28 mouse cellular contexts compared by ENCODE assay signal in the genomic region with DNA sequence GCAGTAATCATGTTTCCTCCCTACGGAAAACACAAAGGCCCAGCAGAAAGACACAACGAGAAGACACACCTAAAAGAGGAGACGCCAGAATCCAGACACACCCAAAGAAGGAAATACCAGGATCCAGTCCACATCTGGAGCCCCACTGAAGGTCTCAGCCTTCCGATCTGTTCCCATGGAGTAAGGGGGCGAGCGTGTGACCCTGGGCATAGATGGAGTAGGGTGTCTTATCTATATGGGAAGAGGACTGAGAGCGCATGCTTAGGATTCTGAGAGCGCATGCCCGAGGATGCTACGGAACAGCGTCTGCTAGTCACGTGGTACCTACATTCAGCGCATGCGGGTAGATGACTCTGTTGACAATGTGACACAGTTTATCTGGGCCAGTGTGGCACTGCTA. TPM values are rescaled to one million over a fixed set of nuclear protein-coding genes. Genes with fewer than 3 reads are reported as not detected.
DNase-seq lines count a peak whose midpoint lies in the region; ATAC-seq and TF ChIP-seq lines count a peak whose summit lies in the region.
"Had no signal": no experiment of that assay in that cellular context is flagged by ENCODE, and none has a peak within 500 bp of the region (broad histone marks: within the 10 kb centered on the region; RNA-seq: fewer than 3 reads in every experiment).

No protein-coding gene starts in this region.

- no peaks in the 10 kb centered on the region for H3K36me3 ChIP-seq in hindbrain, embryonic 15.5 days
- no peaks in the 10 kb centered on the region for H3K36me3 ChIP-seq in hindbrain, embryonic 11.5 days (ENCODE audit: control insufficient read depth, insufficient read depth, low read length)
- H3K36me3 ChIP-seq in E14TG2a.4 (ENCODE audit: insufficient read depth, low read length): peaks cover 12% of the 10 kb centered on the region
- H3K36me3 ChIP-seq in ES-E14 (ENCODE audit: control insufficient read depth, insufficient read depth, low read length, poor library complexity, severe bottlenecking): no peaks in the 10 kb centered on the region
- H3K36me3 ChIP-seq: forebrain, embryonic 10.5 days; G1E; heart, embryonic 10.5 days; heart, embryonic 13.5 days; hindbrain, embryonic 13.5 days had no signal

- no peak for DNase-seq in hindbrain, embryonic 11.5 days (ENCODE audit: low spot score)
- DNase-seq in ES-E14 (ENCODE audit: low read depth, low spot score) (peak; percentile 29), MN1 (ENCODE audit: low spot score) (peak; percentile 36)
- no peak for DNase-seq in lung, postnatal 36 days
- DNase-seq in left cerebral cortex, postnatal 25 days (ENCODE audit: low spot score in 2 of 2): no peak
- no peak for DNase-seq in frontal cortex, postnatal 36 days (ENCODE audit: low spot score in 2 of 2)
- DNase-seq: adrenal gland, adult 8-10 months; adrenal gland, postnatal 25 days; cerebellum, adult 11-12 months; cerebellum, adult 8-10 months; cerebellum, postnatal 10 days; gastrocnemius, postnatal 36 days; heart, adult 2 months; kidney, adult 2 months had no signal

- H3K4me1 ChIP-seq in hindbrain, embryonic 15.5 days (replicated peaks): peaks cover 7% of the 10 kb centered on the region; the same call in 1 of the 2 replicates
- peaks cover 3% of the 10 kb centered on the region for H3K4me1 ChIP-seq in hindbrain, embryonic 11.5 days (replicated peaks; ENCODE audit: control insufficient read depth, insufficient read depth, low read length)
- H3K4me1 ChIP-seq in E14TG2a.4 (replicated peaks; ENCODE audit: low read depth, low read length) (peaks cover 66% of the 10 kb centered on the region), ES-E14 (ENCODE audit: control insufficient read depth in 2 of 2, insufficient read depth in 2 of 2, low read length in 2 of 2, poor library complexity in 1 of 2) (peaks cover 0 to 10% of the 10 kb centered on the region in 2 experiments; a peak in 2 of 4 replicates)

- ATAC-seq in hindbrain, embryonic 15.5 days (ENCODE audit: low FRiP score, low read depth): 0 out of 2 replicates have a peak, but pooled peaks have one; percentile 38
- no peak for ATAC-seq in hindbrain, embryonic 11.5 days (ENCODE audit: low FRiP score)
- ATAC-seq: activated CD4-positive, CD25-positive, alpha-beta regulatory T cell, adult 4 months; forebrain, embryonic 13.5 days; forebrain, embryonic 16.5 days; hindbrain, postnatal 0 days; inflammation-experienced regulatory T-cells, adult 6 months; intestine, embryonic 16.5 days; Patski had no signal

- H3K27me3 ChIP-seq in hindbrain, embryonic 15.5 days: no peaks in the 10 kb centered on the region
- H3K27me3 ChIP-seq in hindbrain, embryonic 11.5 days (ENCODE audit: control insufficient read depth, insufficient read depth, low read length): no peaks in the 10 kb centered on the region
- H3K27me3 ChIP-seq in E14TG2a.4 (ENCODE audit: insufficient read depth, low read length): no peaks in the 10 kb centered on the region
- H3K27me3 ChIP-seq: forebrain, embryonic 13.5 days; heart, embryonic 13.5 days had no signal

- no peak for TF ChIP-seq CTCF in E14TG2a.4 (conservative IDR thresholded peaks at IDR 0.05; ENCODE audit: low read length)

- H3K27ac ChIP-seq in hindbrain, embryonic 15.5 days (replicated peaks): no peak overlapping the region
- H3K27ac ChIP-seq in hindbrain, embryonic 11.5 days (ENCODE audit: low read depth, low read length): no peak overlapping the region
- H3K27ac ChIP-seq in ES-E14 (ENCODE audit: insufficient read depth, low read depth, low read length, poor library complexity, severe bottlenecking): peak overlapping the region; percentile 57; the same call in 1 of the 2 replicates
- H3K27ac ChIP-seq: forebrain, embryonic 10.5 days; forebrain, embryonic 13.5 days; heart, adult 2 months; heart, embryonic 10.5 days; heart, embryonic 13.5 days; hindbrain, embryonic 13.5 days; hindbrain, postnatal 0 days had no signal

- H3K9ac ChIP-seq in hindbrain, embryonic 15.5 days: no peak overlapping the region
- H3K9ac ChIP-seq in hindbrain, embryonic 11.5 days (ENCODE audit: low read depth, low read length): no peak overlapping the region
- H3K9ac ChIP-seq in ES-E14 (ENCODE audit: insufficient read depth, low read depth, low read length, poor library complexity, severe bottlenecking): peak overlapping the region; percentile 47; the same call in 1 of the 2 replicates
- H3K9ac ChIP-seq: forebrain, embryonic 13.5 days; heart, embryonic 13.5 days; hindbrain, embryonic 13.5 days had no signal

- H3K4me2 ChIP-seq in hindbrain, embryonic 15.5 days: no peak overlapping the region
- H3K4me2 ChIP-seq in hindbrain, embryonic 11.5 days (replicated peaks; ENCODE audit: low read depth, low read length): no peak overlapping the region
- H3K4me2 ChIP-seq: forebrain, embryonic 13.5 days; heart, embryonic 13.5 days; hindbrain, embryonic 13.5 days had no signal

- in situ Hi-C loops in ES-E14 (cut with MboI; ENCODE audit: low sequenced_read_pairs in 2 of 2, unreplicated experiment in 2 of 2): no loop called here

- H3K4me3 ChIP-seq in hindbrain, embryonic 15.5 days: no peak overlapping the region
- no peak overlapping the region for H3K4me3 ChIP-seq in hindbrain, embryonic 11.5 days (ENCODE audit: low read depth, low read length)
- H3K4me3 ChIP-seq in E14TG2a.4 (replicated peaks; ENCODE audit: low read length) (peak overlapping the region; percentile 85), ES-E14 (ENCODE audit: insufficient read depth in 1 of 2, low read depth in 1 of 2, low read length in 2 of 2, poor library complexity in 1 of 2, severe bottlenecking in 1 of 2) (peak overlapping the region; percentile 48 to 64)
- H3K4me3 ChIP-seq: forebrain, embryonic 10.5 days; forebrain, embryonic 13.5 days; heart, adult 2 months; heart, embryonic 10.5 days; heart, embryonic 13.5 days; hindbrain, embryonic 13.5 days had no signal

- intact Hi-C loops in left cerebral cortex, postnatal 25 days (cut with DNase I): no loop called here

- 92% methylated on average over 14 of the region's 14 CpGs for WGBS in hindbrain, embryonic 15.5 days
- 91% methylated on average over 14 of the region's 14 CpGs for WGBS in hindbrain, embryonic 11.5 days

- no peaks in the 10 kb centered on the region for H3K9me3 ChIP-seq in hindbrain, embryonic 15.5 days
- no peaks in the 10 kb centered on the region for H3K9me3 ChIP-seq in hindbrain, embryonic 11.5 days (ENCODE audit: control insufficient read depth, low read length)
- H3K9me3 ChIP-seq in E14TG2a.4 (ENCODE audit: low read length) (peaks cover 5% of the 10 kb centered on the region; the same call in 1 of the 2 replicates), ES-E14 (ENCODE audit: control insufficient read depth, insufficient read depth, low read depth, low read length) (no peaks in the 10 kb centered on the region)
- H3K9me3 ChIP-seq: forebrain, embryonic 10.5 days; forebrain, embryonic 13.5 days; G1E; heart, embryonic 10.5 days; heart, embryonic 13.5 days; hindbrain, embryonic 13.5 days had no signal

TF ChIP-seq in ES-E14, 5 proteins besides CTCF, POLR2A, EP300 and RAD21:
- TF ChIP-seq ZC3H11A (IDR thresholded peaks at IDR 0.05; ENCODE audit: borderline replicate concordance, low read depth, low read length) (no peak), MAFK (IDR thresholded peaks at IDR 0.05; ENCODE audit: insufficient read depth, low read depth, low read length) (no peak), HCFC1 (IDR thresholded peaks at IDR 0.05; ENCODE audit: borderline replicate concordance, insufficient read depth, low read length) (no peak), ZNF384 (IDR thresholded peaks at IDR 0.05; ENCODE audit: low read depth, low read length) (no peak), CHD2 (IDR thresholded peaks at IDR 0.05; ENCODE audit: low read depth, low read length) (no peak)

RNA-seq across cellular contexts. Expression of a gene that starts 41.6 kb away (rescaled TPM):
- 74.6 and 78.0 TPM in 2 replicates for polyA plus RNA-seq in hindbrain, embryonic 15.5 days (2015; fragmentation: Nextera tagmentation; extraction: Ambion mirVana)
- 58.7 and 61.1 TPM in 2 replicates for polyA plus RNA-seq in hindbrain, embryonic 11.5 days (2014; fragmentation: Nextera tagmentation; extraction: Ambion mirVana)
- 32.5 and 35.8 TPM in 2 replicates for total RNA-seq in ES-E14 (2012; rRNA removed)
- 10 to 100 TPM; 28.0 to 29.0 TPM for total RNA-seq in left cerebral cortex, postnatal 25 days (2021)

RNA-seq across cellular contexts. Expression of a gene that starts 41.8 kb away (rescaled TPM):
- 34.2 and 36.3 TPM in 2 replicates for polyA plus RNA-seq in hindbrain, embryonic 15.5 days (2015; fragmentation: Nextera tagmentation; extraction: Ambion mirVana)
- polyA plus RNA-seq in hindbrain, embryonic 11.5 days (2014; fragmentation: Nextera tagmentation; extraction: Ambion mirVana): 20.3 and 23.4 TPM in 2 replicates
- total RNA-seq in ES-E14 (2012; rRNA removed): 11.0 and 16.3 TPM in 2 replicates
- total RNA-seq in left cerebral cortex, postnatal 25 days (2021): 10 to 100 TPM; 19.2 to 20.3 TPM

Comparison
In these comparisons a context has a peak if more than half of its experiments do, and no peak if none do; other contexts are left out.
1. H3K4me3 ChIP-seq: peak in E14TG2a.4 (single experiment) and ES-E14 (2 of 2); none in hindbrain, embryonic 15.5 days (single experiment) and hindbrain, embryonic 11.5 days (single experiment).
2. DNase-seq: peak in ES-E14 (single experiment) and MN1 (single experiment); none in hindbrain, embryonic 11.5 days (single experiment), lung, postnatal 36 days (single experiment), left cerebral cortex, postnatal 25 days (0 of 2) and frontal cortex, postnatal 36 days (0 of 2).